Mouse (Mus musculus) cerebellum, adult 18-20 months (tissue): ENCODE data around the gene Gm39115.

Source experiments
- DNase-seq, 2 experiments: peaks; one replicate each; pipeline ENCODE4 v3.0.0; 2021

The Gm39115 gene

GRCm38 (mm10) chr7:142095183-142095931, 40.5 kb downstream of the Gm39115 start, which contains the start of gene Dusp8:
Dusp8 (minus strand) TSS chr7:142095843.
- peak; percentile 97 to 99 for DNase-seq

DNA sequence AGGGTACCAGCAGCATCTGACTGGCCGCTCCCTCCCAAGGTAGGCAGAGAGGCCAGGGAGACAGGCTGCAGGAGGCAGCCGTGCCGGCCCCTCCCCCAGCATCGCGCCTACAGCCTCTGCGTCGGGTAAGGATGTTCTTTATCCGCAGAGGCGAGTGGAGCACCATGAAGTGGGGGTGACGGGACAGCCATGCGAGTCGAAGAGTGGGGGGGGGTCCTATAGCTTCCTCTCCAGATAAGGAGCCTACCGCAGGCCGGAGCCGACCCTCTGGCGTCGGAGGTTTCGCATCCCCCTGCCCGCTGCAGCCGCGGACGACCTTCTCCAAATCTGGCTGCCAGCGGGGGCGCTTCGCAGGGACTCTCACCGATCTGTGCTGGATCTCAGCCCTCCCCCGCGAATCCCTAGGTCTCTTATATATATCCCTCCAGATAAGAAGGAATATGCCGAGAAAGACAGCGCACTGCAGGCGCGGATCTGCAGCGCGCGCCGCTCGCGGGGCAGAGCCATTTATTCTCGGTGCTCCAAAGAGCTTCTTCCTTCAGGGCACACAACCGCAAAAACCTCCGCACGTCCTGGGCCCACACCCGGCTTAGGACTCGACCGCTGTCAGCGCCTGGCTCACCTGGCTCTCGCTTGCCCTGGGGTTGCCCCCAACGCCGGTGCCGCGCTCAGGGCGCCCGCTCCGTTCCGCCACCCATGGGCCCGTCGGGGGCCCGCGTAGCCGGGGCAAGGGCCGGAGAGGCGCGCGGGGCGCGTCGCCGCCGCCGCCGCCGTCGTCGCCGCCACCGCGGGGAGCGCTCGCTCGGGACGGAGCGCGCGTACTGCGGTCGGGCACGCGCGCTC, 41.3 kb downstream of the Gm39115 start:
- DNase-seq, result peak; percentile 82 to 84

GRCm38 (mm10) chr7:142093696-142094240, 42.1 kb downstream of the Gm39115 start:
- peak in 1 of 2 experiments; percentile 31 for DNase-seq

DNA sequence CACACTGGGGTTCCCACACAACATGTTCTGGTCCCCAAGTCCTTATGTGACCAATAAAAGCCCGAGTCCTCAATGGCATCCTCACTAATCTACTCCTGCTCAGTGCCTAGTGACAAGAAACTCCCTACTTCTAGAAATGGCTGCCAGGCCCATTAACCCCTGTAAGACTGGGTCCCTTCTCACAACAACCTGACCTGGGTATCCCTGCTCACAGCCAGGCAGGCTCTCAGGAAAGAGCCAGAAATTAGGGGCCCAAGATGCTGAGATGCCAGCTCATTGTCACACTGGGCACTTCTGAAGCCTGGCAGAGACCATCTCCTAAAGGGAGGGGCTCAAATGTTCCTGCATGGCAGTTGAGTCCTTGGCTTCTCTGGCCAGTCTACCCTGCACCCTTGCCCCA, 42.8 kb downstream of the Gm39115 start:
- DNase-seq, result peak in 1 of 2 experiments; percentile 12

DNA sequence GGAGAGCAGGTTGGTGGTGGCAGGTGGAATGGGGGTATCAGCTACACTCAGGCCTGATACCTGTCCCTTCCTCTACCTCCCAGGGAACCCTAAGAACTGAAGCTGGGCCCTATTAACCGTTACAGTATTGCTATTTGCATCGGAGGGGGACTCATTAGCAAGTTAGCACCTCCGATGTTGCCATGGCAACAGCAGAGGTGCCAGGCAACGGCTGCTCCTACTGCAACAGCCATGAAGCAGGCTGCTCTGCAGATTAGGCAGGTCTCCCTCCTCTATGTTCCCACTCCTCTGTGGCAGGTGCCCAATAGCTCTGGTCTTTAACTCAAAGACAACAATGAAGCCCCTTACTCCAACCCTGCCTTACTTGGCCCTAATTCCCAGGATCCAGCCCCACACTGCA, 44.0 kb downstream of the Gm39115 start:
- DNase-seq, result peak; percentile 25 to 29

- peak; percentile 31 to 37 for DNase-seq
These were observed 46.0 kb downstream of the Gm39115 start for GRCm38 (mm10) chr7:142089648-142090447.

DNA sequence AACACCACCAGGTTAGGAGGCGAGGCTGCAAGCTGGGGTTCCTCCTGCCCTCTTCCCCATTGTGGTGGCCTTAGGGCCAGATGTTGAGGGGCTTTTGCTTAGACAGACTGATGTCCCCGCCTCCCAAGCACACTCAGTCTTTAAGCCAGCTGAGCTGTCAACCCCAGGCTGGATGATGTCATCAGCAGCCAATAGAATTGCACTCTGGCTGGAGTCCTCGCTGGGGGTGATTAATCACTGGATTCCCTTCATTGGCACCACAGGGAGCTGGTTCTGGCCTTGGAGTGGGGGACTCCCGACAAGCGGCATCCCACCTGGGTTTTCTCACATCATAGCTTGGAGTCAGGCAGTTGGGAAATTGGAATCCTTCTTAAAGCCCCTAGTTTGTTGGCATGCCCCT, 46.9 kb downstream of the Gm39115 start:
- peak; percentile 44 to 60 for DNase-seq

DNA sequence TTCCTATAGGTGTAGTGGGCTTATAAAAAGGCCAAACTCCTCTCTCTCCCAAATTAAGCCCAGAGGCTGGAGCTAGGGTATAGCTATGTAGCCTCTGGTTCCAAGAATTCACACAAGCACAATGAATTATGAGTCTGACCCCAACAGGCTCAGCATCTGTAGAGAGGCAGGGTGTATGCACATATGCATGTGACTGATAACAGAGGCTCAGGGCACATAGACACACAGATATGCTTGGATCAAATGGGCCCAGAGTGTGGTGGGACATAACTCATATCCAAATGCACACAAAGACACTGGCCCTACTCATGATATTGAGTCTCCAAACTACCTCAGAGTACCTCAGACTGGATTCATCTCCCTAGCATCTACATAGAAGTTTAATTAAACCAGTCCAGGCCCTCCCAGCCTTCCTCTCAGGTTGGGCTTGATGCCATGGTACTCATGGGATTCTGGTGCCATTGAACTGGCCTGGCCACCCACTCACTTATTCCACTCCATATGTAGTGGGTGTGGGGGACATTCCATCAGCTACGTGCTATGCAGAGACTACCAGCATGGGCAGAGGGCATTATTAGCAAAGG, 48.7 kb downstream of the Gm39115 start:
- DNase-seq, result no peak

DNA sequence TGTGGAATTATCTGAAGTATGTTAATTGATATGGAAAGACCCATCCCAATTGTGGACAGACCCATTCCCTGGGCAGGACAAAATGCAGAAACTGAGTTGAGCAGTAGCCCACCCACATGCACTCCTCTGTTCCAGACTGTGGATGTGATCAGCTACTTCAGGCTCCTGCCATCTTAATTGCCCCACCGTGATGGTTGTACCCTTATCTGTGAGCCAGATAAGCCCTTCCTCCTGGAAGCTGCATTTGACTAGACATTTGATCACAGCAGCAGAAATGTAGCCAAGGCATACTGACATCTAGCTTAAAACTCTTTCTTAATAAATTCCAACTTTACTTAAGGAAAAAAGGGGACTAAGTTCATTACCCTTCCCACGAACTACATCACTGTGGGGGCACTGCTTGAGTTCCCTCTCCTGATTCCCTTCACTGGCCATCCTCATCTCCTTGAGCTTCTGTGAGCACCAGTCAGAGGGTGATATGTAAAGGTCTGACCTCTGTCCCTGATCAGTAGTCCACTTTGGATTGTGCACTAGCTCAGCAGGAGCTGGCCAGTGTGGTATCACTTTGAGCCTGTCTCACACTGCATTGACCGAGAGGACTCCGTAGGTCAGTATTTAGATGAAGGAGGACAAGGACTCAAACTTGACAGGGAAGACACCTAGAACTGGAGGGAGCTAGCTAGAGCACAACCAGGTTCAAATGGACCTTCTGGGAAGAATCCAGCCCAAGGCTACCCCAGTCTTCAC, 49.5 kb downstream of the Gm39115 start:
- DNase-seq, result no peak
